Mouse (Mus musculus) hindbrain, embryonic 16.5 days (tissue): ENCODE measurements at regions not wholly inside any gene's neighbourhood (a gene's known extent, or its start where the extent isn't known, plus 50 kb on each side); places are given as distances from the start of the nearest gene placed in this dataset.

ENCODE experiments used
- ATAC-seq: fragments of 200-750 bp; cut with Nextera tagmentation; 2 replicates; pipeline ENCODE4 v1.8.0; 2017; ENCODE audit warnings: moderate TSS enrichment, moderate library complexity
- H3K27ac ChIP-seq: fragments of 300-500 bp; sonication (generic); 2 replicates; pipeline ENCODE4 v1.5.1; 2014; ENCODE audit warnings: low read depth, mild to moderate bottlenecking, control low read depth, low read length, moderate library complexity
- H3K27me3 ChIP-seq: fragments of 300-500 bp; sonication (generic); replicated peaks from 2 replicates; pipeline ENCODE4 v1.6.1; 2014; ENCODE audit warnings: low read length; ENCODE audit not compliant: control insufficient read depth, insufficient read depth
- H3K36me3 ChIP-seq: fragments of 300-500 bp; sonication (generic); 2 replicates; pipeline ENCODE4 v1.6.1; 2014; ENCODE audit warnings: mild to moderate bottlenecking, low read length, moderate library complexity, mixed read lengths; ENCODE audit not compliant: control insufficient read depth, insufficient read depth
- H3K4me1 ChIP-seq: fragments of 300-500 bp; sonication (generic); 2 replicates; pipeline ENCODE4 v1.6.1; 2014; ENCODE audit warnings: low read depth, low read length; ENCODE audit not compliant: control insufficient read depth, insufficient read depth
- H3K4me2 ChIP-seq: fragments of 300-500 bp; sonication (generic); 2 replicates; pipeline ENCODE4 v1.6.1; 2014; ENCODE audit warnings: mild to moderate bottlenecking, low read length, control low read depth, moderate library complexity
- H3K4me3 ChIP-seq: fragments of 300-500 bp; sonication (generic); 2 replicates; pipeline ENCODE4 v1.5.1; 2014; ENCODE audit warnings: mild to moderate bottlenecking, low read length, control low read depth, moderate library complexity
- H3K9ac ChIP-seq: fragments of 300-500 bp; sonication (generic); 2 replicates; pipeline ENCODE4 v1.6.1; 2014; ENCODE audit warnings: low read depth, mild to moderate bottlenecking, control low read depth, low read length, moderate library complexity
- H3K9me3 ChIP-seq: fragments of 300-500 bp; sonication (generic); 2 replicates; pipeline ENCODE4 v1.6.1; 2014; ENCODE audit warnings: mild to moderate bottlenecking, low read length, moderate library complexity; ENCODE audit not compliant: control insufficient read depth
- WGBS: fragments of 180-500 bp; shearing (Covaris S2); extraction: QIAGEN DNeasy Blood & Tissue Kit; methylation state at CpG from one replicate; pipeline ENCODE4 v1.1.7; 2014; 5-methylcytosine and 5-hydroxymethylcytosine counted together

GRCm38 (mm10) chr10:12017286-12017685 lies 674.1 kb downstream of the Epm2a start:
- no peak overlapping the region for H3K27ac ChIP-seq
- no peaks in the 10 kb centered on the region for H3K4me1 ChIP-seq
- no peak overlapping the region for H3K4me3 ChIP-seq
- no peak overlapping the region for H3K4me2 ChIP-seq
- no peaks in the 10 kb centered on the region for H3K27me3 ChIP-seq
- H3K9me3 ChIP-seq = no peaks in the 10 kb centered on the region
- H3K36me3 ChIP-seq = no peaks in the 10 kb centered on the region
- no peak for ATAC-seq
- WGBS = 75% methylated on average over 2 of the region's 2 CpGs
- H3K9ac ChIP-seq = no peak overlapping the region

- no peak for ATAC-seq
- no peaks in the 10 kb centered on the region for H3K27me3 ChIP-seq
- H3K4me3 ChIP-seq = no peak overlapping the region
- no peak overlapping the region for H3K4me2 ChIP-seq
- H3K9ac ChIP-seq = no peak overlapping the region
- no peaks in the 10 kb centered on the region for H3K9me3 ChIP-seq
- H3K27ac ChIP-seq = no peak overlapping the region
- no peaks in the 10 kb centered on the region for H3K4me1 ChIP-seq
- 29% methylated on average over 5 of the region's 5 CpGs for WGBS
- H3K36me3 ChIP-seq = no peaks in the 10 kb centered on the region
Measured at GRCm38 (mm10) chr10:12018281-12018680, 675.1 kb downstream of the Epm2a start.

- Histone ChIP-seq H3K9ac (no peak overlapping the region), H3K27me3 (no peaks in the 10 kb centered on the region), H3K4me2 (no peak overlapping the region), H3K9me3 (no peaks in the 10 kb centered on the region), H3K4me1 (no peaks in the 10 kb centered on the region), H3K36me3 (no peaks in the 10 kb centered on the region), H3K4me3 (no peak overlapping the region), H3K27ac (peak overlapping the region; percentile 47; the same call in 1 of the 2 replicates)
- WGBS = 64% methylated on average over 14 of the region's 14 CpGs
- peak; percentile 63 for ATAC-seq
Measured at GRCm38 (mm10) chr10:12019159-12019779, 676.1 kb downstream of the Epm2a start.

GRCm38 (mm10) chr10:12020576-12020975 lies 677.4 kb downstream of the Epm2a start:
- no peak overlapping the region for H3K4me2 ChIP-seq
- ATAC-seq = no peak

GRCm38 (mm10) chr10:12035159-12035558 lies 692.0 kb downstream of the Epm2a start:
- Histone ChIP-seq H3K4me2 (no peak overlapping the region), H3K9me3 (no peaks in the 10 kb centered on the region), H3K36me3 (no peaks in the 10 kb centered on the region), H3K27ac (no peak overlapping the region), H3K4me3 (no peak overlapping the region), H3K4me1 (no peaks in the 10 kb centered on the region), H3K9ac (no peak overlapping the region), H3K27me3 (no peaks in the 10 kb centered on the region)
- WGBS = 35% methylated on average over 1 of the region's 1 CpGs
- ATAC-seq = 0 out of 2 replicates have a peak, but pooled peaks have one; percentile 34

More at GRCm38 (mm10) chr10:12020576-12020975, 677.4 kb downstream of the Epm2a start:
- 95% methylated on average over 4 of the region's 4 CpGs for WGBS
- Histone ChIP-seq H3K4me1 (no peaks in the 10 kb centered on the region), H3K4me3 (no peak overlapping the region), H3K9ac (no peak overlapping the region), H3K27ac (no peak overlapping the region), H3K9me3 (no peaks in the 10 kb centered on the region), H3K27me3 (no peaks in the 10 kb centered on the region), H3K36me3 (no peaks in the 10 kb centered on the region)

- H3K9ac ChIP-seq = no peak overlapping the region
- no peak overlapping the region for H3K27ac ChIP-seq
- ATAC-seq = no peak
- H3K4me3 ChIP-seq = no peak overlapping the region
- no peak overlapping the region for H3K4me2 ChIP-seq
- no peaks in the 10 kb centered on the region for H3K9me3 ChIP-seq
- WGBS = 63% methylated on average over 2 of the region's 2 CpGs
- no peaks in the 10 kb centered on the region for H3K27me3 ChIP-seq
- H3K4me1 ChIP-seq = no peaks in the 10 kb centered on the region
- H3K36me3 ChIP-seq = no peaks in the 10 kb centered on the region
Measured at GRCm38 (mm10) chr10:12045937-12046336, 702.7 kb downstream of the Epm2a start.

- Histone ChIP-seq H3K36me3 (no peaks in the 10 kb centered on the region), H3K27ac (no peak overlapping the region), H3K4me1 (no peaks in the 10 kb centered on the region), H3K27me3 (no peaks in the 10 kb centered on the region), H3K9me3 (no peaks in the 10 kb centered on the region), H3K4me2 (no peak overlapping the region), H3K9ac (no peak overlapping the region), H3K4me3 (no peak overlapping the region)
- no peak for ATAC-seq
- 87% methylated on average over 1 of the region's 1 CpGs for WGBS
Measured at GRCm38 (mm10) chr10:12059728-12060127, 716.5 kb downstream of the Epm2a start.

- ATAC-seq = no peak
- no peaks in the 10 kb centered on the region for H3K9me3 ChIP-seq
- H3K4me3 ChIP-seq = no peak overlapping the region
- H3K27me3 ChIP-seq = no peaks in the 10 kb centered on the region
- H3K36me3 ChIP-seq = no peaks in the 10 kb centered on the region
- H3K9ac ChIP-seq = no peak overlapping the region
- no peaks in the 10 kb centered on the region for H3K4me1 ChIP-seq
- WGBS = 86% methylated on average over 5 of the region's 5 CpGs
- H3K27ac ChIP-seq = no peak overlapping the region
- H3K4me2 ChIP-seq = no peak overlapping the region
Measured at GRCm38 (mm10) chr10:12061069-12061861, 718.1 kb downstream of the Epm2a start.

- Histone ChIP-seq H3K9me3 (no peaks in the 10 kb centered on the region), H3K27ac (no peak overlapping the region), H3K4me3 (no peak overlapping the region), H3K9ac (no peak overlapping the region), H3K36me3 (no peaks in the 10 kb centered on the region), H3K4me1 (no peaks in the 10 kb centered on the region), H3K4me2 (no peak overlapping the region), H3K27me3 (no peaks in the 10 kb centered on the region)
- WGBS = 76% methylated on average over 1 of the region's 1 CpGs
- ATAC-seq = no peak
Measured at GRCm38 (mm10) chr10:12062302-12062701, 719.1 kb downstream of the Epm2a start.
